Mouse (Mus musculus): ENCODE results near the gene Rasl10a.

DNA sequence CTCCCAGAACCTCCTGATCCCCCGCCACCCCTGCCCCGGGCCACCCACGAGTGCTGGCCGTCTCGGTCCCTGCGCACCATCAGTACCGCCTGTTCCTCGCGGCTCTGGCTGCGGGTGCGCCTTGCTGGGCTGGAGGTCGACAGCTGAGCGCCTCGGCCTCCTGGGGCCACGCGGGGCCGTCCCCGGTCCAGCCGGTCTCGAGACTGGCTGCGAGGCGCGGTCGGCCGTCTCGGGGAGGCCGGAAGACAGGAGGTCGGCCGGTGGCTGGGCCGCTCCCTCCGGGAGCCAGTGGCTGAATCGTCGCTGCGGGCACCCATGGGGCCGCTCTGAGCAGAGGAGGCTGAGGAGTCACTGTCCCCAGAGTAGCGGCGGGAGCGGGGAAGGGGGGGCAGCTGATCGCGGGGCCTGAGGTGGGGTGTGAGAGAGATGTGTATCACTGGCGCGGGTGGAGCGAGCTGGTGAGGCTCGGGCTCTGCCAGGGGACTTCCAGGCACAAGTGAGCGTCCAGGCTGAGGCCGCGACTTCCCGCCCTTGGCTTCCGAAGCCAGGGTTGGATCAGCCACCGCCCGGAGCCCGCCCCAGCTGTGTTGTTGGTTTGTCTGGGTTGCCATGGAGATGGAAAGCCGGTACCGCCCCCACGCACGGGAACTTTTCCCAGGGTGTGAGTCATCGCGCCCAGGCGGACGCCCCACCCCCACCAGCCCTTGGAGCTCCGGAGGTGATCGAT is 3.6 kb downstream of the Rasl10a start:
- TF ChIP-seq POLR2A (IDR thresholded peaks at IDR 0.05; ENCODE audit: control insufficient read depth, low read depth, low read length) (no peak; the same call in none of the 2 replicates), CTCF (IDR thresholded peaks at IDR 0.05; ENCODE audit: control insufficient read depth, insufficient read depth, insufficient replicate concordance, low read depth, low read length) (no peak)
